8 mouse cellular contexts compared by ENCODE assay signal in genomic region chr9:113708361-113709280, GRCm38 (mm10). TPM values are rescaled to one million over a fixed set of nuclear protein-coding genes. Genes with fewer than 3 reads are reported as not detected.
A peak's percentile ranks its signal among the peaks of the same experiment; 100 is the strongest.
DNase-seq lines count a peak whose midpoint lies in the region; ATAC-seq and TF ChIP-seq lines count a peak whose summit lies in the region.

No protein-coding gene starts in this region.

- no peak for ATAC-seq in heart, embryonic 15.5 days (replicated peaks; ENCODE audit: insufficient number of reproducible peaks, insufficient read depth, low FRiP score, low read depth)
- no peak for ATAC-seq in hindbrain, embryonic 14.5 days (ENCODE audit: low FRiP score)
- ATAC-seq in midbrain, embryonic 11.5 days (ENCODE audit: low FRiP score), result peak; percentile 26; the same call in 1 of the 2 replicates
- no peak for ATAC-seq in CD4-positive, CD25-positive, alpha-beta regulatory T cell, adult 4 months

- H3K4me3 ChIP-seq in heart, embryonic 15.5 days, result peak overlapping the region; percentile 98
- H3K4me3 ChIP-seq in MEL (ENCODE audit: control insufficient read depth in 1 of 2, insufficient read depth in 1 of 2, low read depth in 2 of 2, low read length in 2 of 2), result peak overlapping the region; percentile 78 to 94
- peak overlapping the region; percentile 83 for H3K4me3 ChIP-seq in hindbrain, embryonic 14.5 days (replicated peaks; ENCODE audit: low read length)
- peak overlapping the region; percentile 93 for H3K4me3 ChIP-seq in midbrain, embryonic 11.5 days (ENCODE audit: low read depth, low read length)

- intact Hi-C loops in heart, postnatal 25 days (cut with DNase I), result loop anchor here (2.0 kb wide), 1 partner anchor 32 kb away; the partner anchor contains the start of gene Clasp2

- TF ChIP-seq POLR2A in MEL (IDR thresholded peaks at IDR 0.05; ENCODE audit: control insufficient read depth in 1 of 2, insufficient read depth in 1 of 2, low read depth in 1 of 2, low read length in 2 of 2, poor library complexity in 1 of 2), result peak in 1 of 2 experiments; percentile 34; a peak in 2 of 4 replicates

- H3K36me3 ChIP-seq in heart, embryonic 15.5 days, result no peaks in the 10 kb centered on the region
- H3K36me3 ChIP-seq in MEL (ENCODE audit: control insufficient read depth in 1 of 2, insufficient read depth in 2 of 2, low read length in 2 of 2), result peaks cover 0 to 21% of the 10 kb centered on the region in 2 experiments; a peak in 2 of 4 replicates
- H3K36me3 ChIP-seq in hindbrain, embryonic 14.5 days (replicated peaks; ENCODE audit: control insufficient read depth, insufficient read depth), result no peaks in the 10 kb centered on the region
- no peaks in the 10 kb centered on the region for H3K36me3 ChIP-seq in midbrain, embryonic 11.5 days (ENCODE audit: control insufficient read depth, insufficient read depth, low read length)

- no peaks in the 10 kb centered on the region for H3K27me3 ChIP-seq in heart, embryonic 15.5 days
- no peaks in the 10 kb centered on the region for H3K27me3 ChIP-seq in MEL (ENCODE audit: control insufficient read depth in 1 of 2, insufficient read depth in 2 of 2, low read length in 2 of 2)
- H3K27me3 ChIP-seq in hindbrain, embryonic 14.5 days (ENCODE audit: control insufficient read depth, insufficient read depth, low read length), result no peaks in the 10 kb centered on the region
- H3K27me3 ChIP-seq in midbrain, embryonic 11.5 days (ENCODE audit: control insufficient read depth, insufficient read depth, low read length), result no peaks in the 10 kb centered on the region; the same call in 1 of the 2 replicates

- peak overlapping the region; percentile 96 for H3K27ac ChIP-seq in heart, embryonic 15.5 days
- peak overlapping the region; percentile 54; the same call in 1 of the 2 replicates for H3K27ac ChIP-seq in MEL (ENCODE audit: control insufficient read depth, low read depth, low read length)
- H3K27ac ChIP-seq in hindbrain, embryonic 14.5 days, result peak overlapping the region; percentile 84
- no peak overlapping the region for H3K27ac ChIP-seq in midbrain, embryonic 11.5 days (ENCODE audit: low read depth, low read length)

- no peak for TF ChIP-seq RAD21 in MEL (IDR thresholded peaks at IDR 0.05; ENCODE audit: low read depth, low read length)

- TF ChIP-seq CTCF in MEL (IDR thresholded peaks at IDR 0.05 in 2 of 3, conservative IDR thresholded peaks at IDR 0.05 in 1 of 3; ENCODE audit: control insufficient read depth in 1 of 3, insufficient read depth in 1 of 3, low read depth in 2 of 3, low read length in 3 of 3, poor library complexity in 1 of 3, severe bottlenecking in 1 of 3), result no peak

- 49% methylated on average over 19 of the region's 19 CpGs for WGBS in heart, embryonic 15.5 days
- WGBS in hindbrain, embryonic 14.5 days, result 57% methylated on average over 19 of the region's 19 CpGs
- WGBS in midbrain, embryonic 11.5 days, result 59% methylated on average over 19 of the region's 19 CpGs

- H3K4me1 ChIP-seq in heart, embryonic 15.5 days (replicated peaks), result peaks cover 21% of the 10 kb centered on the region
- H3K4me1 ChIP-seq in MEL (ENCODE audit: control insufficient read depth in 1 of 2, insufficient read depth in 2 of 2, low read length in 2 of 2), result peaks cover 14 to 23% of the 10 kb centered on the region in 2 experiments
- peaks cover 23% of the 10 kb centered on the region for H3K4me1 ChIP-seq in hindbrain, embryonic 14.5 days (replicated peaks; ENCODE audit: control insufficient read depth, insufficient read depth, low read length)
- H3K4me1 ChIP-seq in midbrain, embryonic 11.5 days (ENCODE audit: control insufficient read depth, insufficient read depth, low read length), result peaks cover 15% of the 10 kb centered on the region

- H3K79me2 ChIP-seq in MEL (ENCODE audit: control insufficient read depth, insufficient read depth, low read length, poor library complexity), result peaks cover 42% of the 10 kb centered on the region

- H3K9ac ChIP-seq in heart, embryonic 15.5 days, result peak overlapping the region; percentile 97
- peak overlapping the region; percentile 90 for H3K9ac ChIP-seq in MEL (ENCODE audit: control insufficient read depth, low read depth, low read length, poor library complexity, severe bottlenecking)
- H3K9ac ChIP-seq in hindbrain, embryonic 14.5 days, result peak overlapping the region; percentile 85
- peak overlapping the region; percentile 96; the same call in 1 of the 2 replicates for H3K9ac ChIP-seq in midbrain, embryonic 11.5 days (ENCODE audit: low read length)

- no peaks in the 10 kb centered on the region for H3K9me3 ChIP-seq in heart, embryonic 15.5 days (replicated peaks)
- H3K9me3 ChIP-seq in MEL (replicated peaks; ENCODE audit: insufficient read depth, low read length), result no peaks in the 10 kb centered on the region
- H3K9me3 ChIP-seq in hindbrain, embryonic 14.5 days (ENCODE audit: control insufficient read depth, low read length), result no peaks in the 10 kb centered on the region
- H3K9me3 ChIP-seq in midbrain, embryonic 11.5 days (ENCODE audit: control insufficient read depth, low read length), result no peaks in the 10 kb centered on the region

- TF ChIP-seq EP300 in MEL (IDR thresholded peaks at IDR 0.05; ENCODE audit: low read depth in 1 of 2, low read length in 2 of 2), result no peak

- peak overlapping the region; percentile 71 for H3K4me2 ChIP-seq in heart, embryonic 15.5 days
- peak overlapping the region; percentile 85 for H3K4me2 ChIP-seq in hindbrain, embryonic 14.5 days (replicated peaks)
- peak overlapping the region; percentile 88 for H3K4me2 ChIP-seq in midbrain, embryonic 11.5 days

- DNase-seq in heart, postnatal 25 days (ENCODE audit: low spot score), result no peak
- peak; percentile 37 for DNase-seq in MEL (ENCODE audit: low read depth, low spot score)
- DNase-seq in hindbrain, embryonic 14.5 days (ENCODE audit: low spot score), result no peak
- DNase-seq in midbrain, embryonic 11.5 days (ENCODE audit: low spot score, missing footprints), result no peak
- no peak for DNase-seq in right cerebral cortex, postnatal 14 days
- no peak for DNase-seq in layer of hippocampus, adult 8-10 months (ENCODE audit: low spot score in 2 of 2)

TF ChIP-seq in MEL, 35 proteins besides CTCF, POLR2A, EP300 and RAD21:
- TF ChIP-seq ZKSCAN1 (IDR thresholded peaks at IDR 0.05; ENCODE audit: low read depth, low read length), result no peak
- TF ChIP-seq JUND (IDR thresholded peaks at IDR 0.05; ENCODE audit: low read depth, low read length), result no peak
- 0 out of 2 replicates have a peak, but pooled peaks have one; percentile 8 for TF ChIP-seq MAZ (IDR thresholded peaks at IDR 0.05; ENCODE audit: low read depth, low read length)
- TF ChIP-seq KAT2A (conservative IDR thresholded peaks at IDR 0.05; ENCODE audit: low read depth, low read length), result no peak
- peak; percentile 58; the same call in 1 of the 2 replicates for TF ChIP-seq TBP (IDR thresholded peaks at IDR 0.05; ENCODE audit: low read depth, low read length)

RNA-seq across cellular contexts. Expression of gene Pdcd6ip, which starts 0.6 kb away (rescaled TPM):
- 53.5 and 64.6 TPM in 2 replicates for polyA plus RNA-seq in heart, embryonic 15.5 days (2015; fragmentation: Nextera tagmentation; extraction: Ambion mirVana)
- 10 to 100 TPM; 61.5 to 66.9 TPM for total RNA-seq in heart, postnatal 25 days (2021)
- 21.1 and 26.3 TPM in 2 replicates for total RNA-seq in MEL (2012; rRNA removed)
- polyA plus RNA-seq in MEL (2012; ENCODE audit: insufficient read depth in 1 of 2, insufficient read length in 2 of 2, low read depth in 1 of 2, low replicate concordance in 2 of 2, missing spikeins in 1 of 2), result 10 to 100 TPM; 60.1 to 71.2 TPM
- 38.3 and 45.2 TPM in 2 replicates for polyA plus RNA-seq in hindbrain, embryonic 14.5 days (2014; fragmentation: Nextera tagmentation; extraction: Ambion mirVana)
- polyA plus RNA-seq in midbrain, embryonic 11.5 days (2014; fragmentation: Nextera tagmentation; extraction: Ambion mirVana), result 49.4 and 49.6 TPM in 2 replicates
- total RNA-seq in layer of hippocampus, adult 8-10 months (2022), result 10 to 100 TPM; 65.8 to 74.4 (median 68.9) TPM
- 10 to 100 TPM; 36.9 to 40.3 TPM for polyA plus RNA-seq in CD4-positive, CD25-positive, alpha-beta regulatory T cell, adult 4 months (2017; shearing (Covaris generic))

RNA-seq across cellular contexts. Expression of gene Clasp2, which starts 32.7 kb away (rescaled TPM):
- 20.8 and 25.2 TPM in 2 replicates for polyA plus RNA-seq in heart, embryonic 15.5 days (2015; fragmentation: Nextera tagmentation; extraction: Ambion mirVana)
- total RNA-seq in heart, postnatal 25 days (2021), result 10 to 100 TPM; 48.0 to 57.5 TPM
- 30.8 and 33.0 TPM in 2 replicates for total RNA-seq in MEL (2012; rRNA removed)
- 100 to 1,000 TPM in 1 of 2 experiments, 10 to 100 TPM in 1; 28.7 to 209 TPM for polyA plus RNA-seq in MEL (2012; ENCODE audit: insufficient read depth in 1 of 2, insufficient read length in 2 of 2, low read depth in 1 of 2, low replicate concordance in 2 of 2, missing spikeins in 1 of 2)
- polyA plus RNA-seq in hindbrain, embryonic 14.5 days (2014; fragmentation: Nextera tagmentation; extraction: Ambion mirVana), result 154 and 161 TPM in 2 replicates
- 51.4 and 53.2 TPM in 2 replicates for polyA plus RNA-seq in midbrain, embryonic 11.5 days (2014; fragmentation: Nextera tagmentation; extraction: Ambion mirVana)
- 100 to 1,000 TPM; 189 to 217 (median 199) TPM for total RNA-seq in layer of hippocampus, adult 8-10 months (2022)
- polyA plus RNA-seq in CD4-positive, CD25-positive, alpha-beta regulatory T cell, adult 4 months (2017; shearing (Covaris generic)), result 10 to 100 TPM in 1 of 2 experiments, 1 to 10 TPM in 1; 6.8 to 10.5 TPM
